Mouse (Mus musculus): ENCODE measurements at regions not wholly inside any gene's neighbourhood (a gene's known extent, or its start where the extent isn't known, plus 50 kb on each side); places are given as distances from the start of the nearest gene placed in this dataset.

DNA sequence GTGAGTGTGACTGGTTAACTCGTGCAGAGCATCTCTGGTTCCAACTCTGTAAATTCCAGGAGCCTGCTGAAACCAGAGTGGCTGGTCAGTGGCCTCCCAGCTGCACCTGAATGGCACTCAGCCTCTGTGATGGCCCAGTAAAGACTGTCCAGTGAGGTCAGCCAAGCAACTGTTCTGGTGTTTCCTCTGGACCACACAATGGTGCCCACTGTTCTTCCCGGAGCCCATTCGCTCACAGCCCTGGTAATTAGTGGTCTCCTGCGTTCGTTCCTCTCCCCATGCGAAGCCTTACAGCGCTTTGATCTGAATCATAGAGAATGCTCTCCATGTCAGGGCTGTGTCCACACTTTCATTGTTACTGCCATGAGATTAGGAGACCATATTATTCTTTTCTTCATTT is 75.5 kb downstream of the Enkur start:
- DNase-seq (ENCODE audit: extremely low spot score) = no peak

GRCm38 (mm10) chr2:21126531-21126930 is 78.6 kb downstream of the Enkur start:
- DNase-seq (ENCODE audit: extremely low spot score) = no peak

DNA sequence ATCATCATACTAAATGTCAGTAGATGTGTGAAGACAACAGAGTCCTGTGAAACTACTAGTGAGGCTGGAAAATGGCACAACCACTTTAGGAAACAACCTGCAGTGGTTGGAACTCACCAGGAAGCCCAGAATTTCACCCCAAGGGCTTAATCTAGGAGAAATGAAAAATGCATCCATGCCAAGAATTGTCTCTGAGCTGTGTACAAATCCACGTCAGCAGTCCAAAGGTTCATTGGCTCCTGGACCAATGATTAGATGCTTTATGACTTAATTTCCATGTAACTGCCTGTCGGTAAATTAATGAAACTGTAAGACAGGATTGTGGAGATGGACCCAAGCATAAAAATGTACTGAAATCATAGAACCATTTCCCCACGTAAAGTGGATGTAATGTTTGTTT is 82.7 kb downstream of the Enkur start:
- DNase-seq (ENCODE audit: extremely low spot score) = no peak

GRCm38 (mm10) chr2:21121663-21122062 is 83.5 kb downstream of the Enkur start:
- no peak for DNase-seq (ENCODE audit: extremely low spot score)

GRCm38 (mm10) chr2:21116817-21117216 is 88.3 kb downstream of the Enkur start:
- no peak for DNase-seq (ENCODE audit: extremely low spot score)

DNA sequence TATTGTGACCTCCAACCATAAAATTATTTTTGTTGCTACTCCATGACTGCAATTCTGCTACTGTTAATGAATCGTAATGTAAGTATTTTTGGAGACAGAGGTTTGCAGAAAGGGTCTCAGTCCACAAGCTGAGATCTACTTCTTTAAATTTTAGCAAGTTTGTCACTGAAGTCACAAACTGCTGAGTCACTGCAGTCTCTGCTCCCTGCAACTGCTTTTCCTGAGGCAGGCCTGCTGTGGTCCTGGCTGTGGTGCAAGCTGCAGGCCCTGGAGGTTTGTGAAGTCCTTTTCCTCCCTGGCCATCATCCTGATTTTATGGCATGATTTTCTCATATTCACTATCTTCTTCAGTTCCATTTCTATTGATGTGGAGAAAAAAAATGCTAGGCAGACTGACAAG is 93.6 kb downstream of the Enkur start:
- DNase-seq (ENCODE audit: extremely low spot score) = no peak

DNA sequence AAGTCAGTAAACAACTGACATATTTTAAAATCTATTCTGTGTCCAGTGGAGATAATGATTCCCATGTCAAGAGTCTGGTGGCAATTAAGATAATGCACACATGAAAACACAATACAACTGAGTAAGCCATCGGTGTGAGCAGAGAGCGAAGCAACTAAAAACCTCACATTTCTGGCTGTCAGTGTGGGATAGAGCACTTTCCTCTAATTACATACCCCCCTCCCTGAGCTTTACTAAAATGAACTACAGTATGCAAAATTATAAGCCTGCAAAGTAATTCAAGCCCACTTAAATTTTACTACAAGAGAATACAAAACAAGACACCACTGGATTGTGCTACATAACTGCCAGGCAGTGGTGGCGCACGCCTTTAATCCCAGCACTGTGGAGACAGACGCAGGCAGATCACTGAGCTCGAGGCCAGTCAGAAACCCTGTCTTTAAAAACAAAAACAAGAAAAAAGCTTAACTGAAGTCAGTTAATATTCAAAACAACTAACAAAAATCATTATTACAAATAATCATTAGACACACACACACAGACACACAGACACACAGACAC is 104.8 kb downstream of the Enkur start:
- no peak for DNase-seq (ENCODE audit: extremely low spot score)

DNA sequence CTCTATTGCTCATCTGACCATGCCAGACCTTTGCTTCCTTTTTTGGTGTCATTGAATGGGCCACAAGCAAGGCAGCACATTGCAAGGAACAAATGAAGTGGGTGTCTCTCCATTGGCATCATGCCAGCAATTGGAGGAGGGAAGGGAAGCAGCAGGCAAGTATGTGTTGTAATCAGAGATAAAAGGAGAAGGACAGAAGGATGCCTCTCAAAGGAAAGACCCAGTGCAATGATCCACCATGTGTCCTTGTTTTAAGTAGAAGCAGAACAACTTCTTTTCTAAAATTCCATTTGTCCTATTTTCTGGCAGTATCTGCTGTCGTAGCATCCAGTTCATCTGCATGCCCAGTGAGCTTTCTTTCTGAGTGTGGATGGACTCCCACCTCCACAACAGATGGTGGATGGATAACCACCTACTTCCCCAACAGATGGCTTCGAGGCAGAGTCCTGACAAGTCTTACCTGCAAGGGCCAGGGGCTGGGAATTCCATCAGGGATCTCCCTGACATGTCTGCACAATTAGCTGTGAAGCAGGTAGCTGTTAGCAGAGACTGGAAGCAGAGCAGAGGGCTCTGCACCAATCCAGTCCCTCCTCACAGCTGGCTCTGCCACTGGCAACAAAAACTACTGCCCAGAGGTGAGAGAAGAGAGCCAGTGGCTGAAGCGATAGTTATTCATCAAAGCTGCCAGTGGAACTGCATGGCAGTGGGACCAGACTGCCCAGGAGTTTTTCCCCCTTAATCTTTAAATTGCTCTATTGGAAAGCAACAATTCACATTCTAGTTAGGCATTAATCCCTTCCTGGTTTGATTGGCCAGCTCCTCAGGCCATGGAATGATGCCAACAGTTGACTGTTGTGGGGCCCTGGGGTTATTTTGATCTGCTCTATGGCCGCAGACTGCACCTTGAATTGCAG is 113.8 kb downstream of the Enkur start:
- no peak for DNase-seq (ENCODE audit: extremely low spot score)

- no peak for DNase-seq (ENCODE audit: extremely low spot score)
Observed at GRCm38 (mm10) chr2:21085517-21085916, 116.8 kb upstream of the Arhgap21 start.

- DNase-seq (ENCODE audit: extremely low spot score) = no peak
Observed at GRCm38 (mm10) chr2:21067292-21067850, 98.7 kb upstream of the Arhgap21 start.

DNA sequence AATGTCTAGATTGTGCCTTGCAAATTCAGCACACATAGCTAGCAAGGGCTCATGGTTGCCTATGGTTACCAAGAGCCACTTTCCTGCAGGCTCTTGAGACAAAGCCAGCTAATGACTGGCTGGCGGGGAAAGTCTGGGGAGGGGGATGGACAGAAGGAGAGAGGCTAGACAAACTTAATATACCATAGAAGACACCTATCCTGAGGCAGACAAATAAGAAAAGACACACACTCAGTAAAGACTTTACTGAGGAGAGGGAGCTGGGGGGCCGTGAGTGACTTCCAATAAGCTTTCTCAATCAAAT is 91.6 kb upstream of the Arhgap21 start:
- no peak for DNase-seq (ENCODE audit: extremely low spot score)

DNA sequence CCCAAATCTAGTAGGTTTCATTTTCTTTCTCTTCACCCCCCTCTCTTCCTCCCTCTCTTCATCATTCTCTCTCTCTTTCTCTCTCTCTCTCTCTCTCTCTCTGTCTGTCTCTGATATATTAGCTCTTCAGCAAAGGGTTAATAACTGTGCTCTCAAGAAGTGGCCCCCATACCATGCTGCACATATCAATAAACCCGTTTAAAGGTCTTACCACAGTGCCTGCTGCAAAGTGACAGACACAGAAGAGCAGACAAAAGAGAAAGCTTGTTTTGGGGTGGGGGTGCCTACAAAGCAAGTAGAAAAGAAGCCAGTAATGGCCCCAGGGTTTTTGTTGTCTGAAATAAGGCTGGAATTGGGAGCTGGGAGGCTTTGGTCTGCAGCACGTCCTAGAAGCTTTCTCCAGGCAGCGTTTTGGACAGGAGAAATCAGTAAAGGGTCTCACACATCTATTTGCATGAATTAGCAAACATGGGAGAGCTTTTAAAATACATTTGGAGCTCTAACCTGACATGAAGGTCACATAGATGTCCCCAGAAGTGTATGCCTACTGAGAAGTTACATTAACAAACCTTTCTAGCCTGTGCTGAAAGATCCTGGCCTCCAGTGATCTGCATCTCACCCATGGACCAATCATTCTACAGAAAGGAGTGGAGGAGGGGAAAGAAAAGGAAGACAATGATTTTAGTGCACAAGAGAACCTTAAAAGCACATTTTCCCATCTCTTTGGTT is 91.1 kb upstream of the Arhgap21 start:
- DNase-seq (ENCODE audit: extremely low spot score) = peak; percentile 18

DNA sequence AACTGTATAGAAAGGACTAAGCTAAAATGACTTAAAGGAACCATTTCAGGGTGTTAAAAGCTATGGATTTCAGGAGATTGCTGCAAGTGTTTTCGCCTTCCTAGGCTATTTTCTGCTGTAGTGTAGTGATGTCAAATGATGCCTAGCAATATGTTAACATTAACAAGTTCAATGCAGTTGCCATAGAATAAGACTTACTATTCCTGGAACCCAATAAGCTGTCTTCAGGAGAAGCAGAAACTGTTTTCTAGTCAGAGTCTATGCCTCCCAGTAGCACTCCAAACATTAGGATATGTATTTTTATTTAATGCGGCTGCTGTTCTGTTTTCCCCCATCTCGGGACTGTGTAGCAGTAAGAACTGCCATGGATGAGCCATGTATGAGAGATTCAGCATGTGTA is 90.3 kb upstream of the Arhgap21 start:
- no peak for DNase-seq (ENCODE audit: extremely low spot score)

DNA sequence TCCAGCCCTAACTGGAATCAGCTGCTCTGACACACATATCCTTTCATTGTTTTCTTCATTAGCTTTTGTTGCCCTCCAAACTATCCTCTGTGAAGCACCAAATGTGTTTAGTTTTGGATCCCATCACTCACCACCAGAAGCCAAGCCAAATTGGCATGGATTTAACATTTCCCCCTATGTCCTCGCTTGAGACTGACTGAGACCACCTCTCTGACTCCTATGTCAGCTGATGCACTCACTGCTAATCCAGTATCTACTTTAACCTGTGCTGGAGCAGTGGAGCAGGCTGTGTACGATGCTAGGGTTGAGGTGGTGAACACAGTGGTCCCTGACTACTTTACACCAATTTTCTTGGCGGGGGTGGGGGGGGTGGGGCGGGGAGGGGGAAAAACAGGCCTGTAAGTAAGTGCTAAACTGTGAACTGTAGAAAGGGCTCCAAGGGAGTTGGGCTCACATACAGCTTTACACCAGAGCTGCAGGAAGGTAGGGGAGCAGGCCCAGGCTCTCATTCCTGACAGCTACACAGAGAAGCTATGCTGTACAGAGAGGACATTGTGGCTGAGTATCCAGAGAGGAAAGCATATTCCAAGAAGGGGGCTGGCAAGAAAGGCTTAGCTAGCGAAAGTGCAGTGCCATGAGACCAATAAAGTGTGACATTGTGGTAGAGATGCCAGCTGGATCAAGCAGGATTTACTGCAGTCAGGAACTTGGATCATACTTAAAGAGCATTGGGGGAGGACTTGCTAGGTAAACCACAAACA is 87.9 kb upstream of the Arhgap21 start:
- no peak for DNase-seq (ENCODE audit: extremely low spot score)

GRCm38 (mm10) chr2:21055416-21055815 is 86.7 kb upstream of the Arhgap21 start:
- no peak for DNase-seq (ENCODE audit: extremely low spot score)

GRCm38 (mm10) chr2:21054325-21055082 is 85.8 kb upstream of the Arhgap21 start:
- no peak for DNase-seq (ENCODE audit: extremely low spot score)

DNA sequence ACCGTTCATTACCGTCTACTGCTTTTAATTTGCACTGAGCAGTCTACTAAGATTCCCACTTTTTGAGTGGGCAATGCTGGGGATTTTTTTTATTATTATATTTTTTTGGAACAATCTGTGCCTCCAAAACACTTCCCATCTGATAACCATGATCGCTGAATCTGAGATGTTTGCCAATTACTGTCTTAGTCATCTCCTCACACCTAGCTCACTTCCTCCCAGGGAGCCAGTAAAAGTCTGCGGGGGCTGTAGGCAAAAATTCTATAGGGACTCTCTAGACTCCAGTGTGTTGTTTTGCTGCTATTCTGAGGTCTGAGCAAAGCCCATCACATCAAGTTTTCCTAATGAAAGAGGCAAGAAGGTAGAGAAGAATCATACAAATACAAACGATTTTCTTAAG is 84.9 kb upstream of the Arhgap21 start:
- DNase-seq (ENCODE audit: extremely low spot score) = no peak

DNA sequence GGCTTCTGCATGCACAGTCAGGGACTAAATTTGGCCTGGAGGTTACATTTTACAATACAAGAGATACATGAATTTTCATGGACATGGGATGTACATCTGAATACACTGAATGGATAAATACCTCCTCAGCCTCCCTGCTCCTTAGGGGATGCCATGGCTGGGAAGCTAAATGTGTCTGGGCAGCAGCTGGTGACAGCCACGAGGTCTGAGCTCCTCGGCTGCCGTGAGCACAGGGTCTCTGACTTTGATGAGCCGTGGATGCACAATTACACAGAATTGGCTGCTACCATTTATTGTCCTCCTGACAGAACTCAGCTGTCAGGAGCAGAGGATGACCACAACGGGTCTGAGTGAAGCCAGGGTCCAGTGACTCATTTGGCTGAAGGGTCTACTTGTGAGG is 80.3 kb upstream of the Arhgap21 start:
- DNase-seq (ENCODE audit: extremely low spot score) = no peak

- no peak for DNase-seq (ENCODE audit: extremely low spot score)
Observed at GRCm38 (mm10) chr2:21048226-21048625, 79.5 kb upstream of the Arhgap21 start.

GRCm38 (mm10) chr2:21046503-21047116 is 77.9 kb upstream of the Arhgap21 start:
- DNase-seq (ENCODE audit: extremely low spot score) = no peak

DNA sequence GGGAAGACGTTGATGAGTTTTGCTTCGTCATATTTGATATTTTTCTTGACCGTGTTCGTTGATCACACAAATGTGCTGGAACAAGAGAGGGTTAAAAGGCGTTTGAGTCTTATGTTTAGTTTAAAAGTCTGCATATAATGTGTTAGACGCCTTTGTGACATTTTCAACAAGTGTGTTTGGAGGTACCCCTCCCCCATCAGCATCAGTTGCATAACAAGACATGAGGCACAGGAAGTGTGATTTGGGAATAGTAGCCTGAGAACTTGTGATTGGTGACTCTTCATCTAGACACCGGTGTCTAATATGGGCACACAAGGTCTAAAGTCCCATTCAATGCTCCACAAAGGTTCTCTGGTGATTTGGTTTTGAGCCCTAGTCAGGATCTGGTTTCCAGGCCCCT is 76.1 kb upstream of the Arhgap21 start:
- DNase-seq (ENCODE audit: extremely low spot score) = no peak

Measured in embryo, embryonic 9.5 days (tissue).